Mouse (Mus musculus) stomach, embryonic 14.5 days (tissue): ENCODE results near the gene Ccdc28a. TPM values are rescaled to one million over a fixed set of nuclear protein-coding genes. Genes with fewer than 3 reads are reported as not detected.

Source experiments
- ATAC-seq: fragments of 200-750 bp; cut with Nextera tagmentation; 2 replicates; pipeline ENCODE4 v1.8.0; 2017; ENCODE audit warnings: low read depth, moderate TSS enrichment; ENCODE audit not compliant: insufficient number of reproducible peaks, insufficient read depth, low FRiP score
- H3K27ac ChIP-seq: fragments of 300-500 bp; sonication (generic); 2 replicates; pipeline ENCODE4 v1.5.1; 2014; ENCODE audit warnings: mild to moderate bottlenecking, low read length, moderate library complexity, mixed read lengths
- H3K27me3 ChIP-seq: fragments of 300-500 bp; sonication (generic); 2 replicates; pipeline ENCODE4 v1.6.1; 2014; ENCODE audit warnings: low read length, control low read depth, mixed read lengths; ENCODE audit not compliant: control insufficient read depth, insufficient read depth
- H3K36me3 ChIP-seq: fragments of 300-500 bp; sonication (generic); 2 replicates; pipeline ENCODE4 v1.6.1; 2014; ENCODE audit warnings: mild to moderate bottlenecking, control low read depth, low read length, moderate library complexity, mixed read lengths; ENCODE audit not compliant: control insufficient read depth, insufficient read depth
- H3K4me1 ChIP-seq: fragments of 300-500 bp; sonication (generic); 2 replicates; pipeline ENCODE4 v1.6.1; 2014; ENCODE audit warnings: low read length, control low read depth, mixed read lengths; ENCODE audit not compliant: control insufficient read depth, insufficient read depth
- H3K4me2 ChIP-seq: fragments of 300-500 bp; sonication (generic); replicated peaks from 2 replicates; pipeline ENCODE4 v1.6.1; 2014; ENCODE audit warnings: low read depth, low read length, control low read depth
- H3K4me3 ChIP-seq: fragments of 300-500 bp; sonication (generic); 2 replicates; pipeline ENCODE4 v1.5.1; 2014; ENCODE audit warnings: low read depth, low read length, control low read depth
- H3K9ac ChIP-seq: fragments of 300-500 bp; sonication (generic); replicated peaks from 2 replicates; pipeline ENCODE4 v1.6.1; 2014; ENCODE audit warnings: low read depth, mild to moderate bottlenecking, control low read depth, low read length, moderate library complexity, mixed read lengths
- H3K9me3 ChIP-seq: fragments of 300-500 bp; sonication (generic); 2 replicates; pipeline ENCODE4 v1.6.1; 2016; ENCODE audit warnings: low read depth, low read length, control low read depth; ENCODE audit not compliant: control insufficient read depth
- WGBS: fragments of 180-500 bp; shearing (Covaris S2); extraction: QIAGEN DNeasy Blood & Tissue Kit; methylation state at CpG from one replicate; pipeline ENCODE4 v1.1.7; 2014; 5-methylcytosine and 5-hydroxymethylcytosine counted together
- polyA plus RNA-seq: library from polyadenylated mRNA; unstranded; fragments of >200 nt; fragmentation: Nextera tagmentation; extraction: Ambion mirVana; gene quantifications from 2 replicates; pipeline ENCODE4 v1.2.1, GENCODE M21; 2014

Gene Ccdc28a
- polyA plus RNA-seq, 1 experiment from 2014 or later: 14.5 TPM

- WGBS: 75% methylated on average over 4 of the region's 4 CpGs
- no peaks in the 10 kb centered on the region for H3K4me1 ChIP-seq
- H3K27ac ChIP-seq: no peak overlapping the region
- no peak for ATAC-seq
- H3K9ac ChIP-seq: no peak overlapping the region
- H3K9me3 ChIP-seq: no peaks in the 10 kb centered on the region
- H3K4me3 ChIP-seq: no peak overlapping the region
- no peaks in the 10 kb centered on the region for H3K27me3 ChIP-seq
- H3K36me3 ChIP-seq: no peaks in the 10 kb centered on the region
- H3K4me2 ChIP-seq: no peak overlapping the region
Measured at GRCm38 (mm10) chr10:18189498-18189897, 45.3 kb downstream of the Ccdc28a start.

- Histone ChIP-seq H3K9ac (no peak overlapping the region), H3K4me3 (no peak overlapping the region), H3K27ac (no peak overlapping the region), H3K4me2 (no peak overlapping the region), H3K27me3 (no peaks in the 10 kb centered on the region), H3K9me3 (no peaks in the 10 kb centered on the region), H3K4me1 (no peaks in the 10 kb centered on the region), H3K36me3 (no peaks in the 10 kb centered on the region)
- no peak for ATAC-seq
- 68% methylated on average over 6 of the region's 6 CpGs for WGBS
Measured at GRCm38 (mm10) chr10:18188564-18188963, 46.2 kb downstream of the Ccdc28a start.

- Histone ChIP-seq H3K27me3 (no peaks in the 10 kb centered on the region), H3K4me2 (no peak overlapping the region), H3K9ac (no peak overlapping the region), H3K27ac (no peak overlapping the region), H3K4me1 (no peaks in the 10 kb centered on the region), H3K9me3 (no peaks in the 10 kb centered on the region), H3K4me3 (no peak overlapping the region), H3K36me3 (no peaks in the 10 kb centered on the region)
- WGBS: 76% methylated on average over 5 of the region's 5 CpGs
- no peak for ATAC-seq
Measured at GRCm38 (mm10) chr10:18182246-18182645, 52.6 kb downstream of the Ccdc28a start.

- no peak overlapping the region for H3K27ac ChIP-seq
- H3K4me1 ChIP-seq: no peaks in the 10 kb centered on the region
- H3K9ac ChIP-seq: no peak overlapping the region
- no peaks in the 10 kb centered on the region for H3K36me3 ChIP-seq
- no peaks in the 10 kb centered on the region for H3K27me3 ChIP-seq
- H3K4me3 ChIP-seq: no peak overlapping the region
- 53% methylated on average over 2 of the region's 2 CpGs for WGBS
- H3K9me3 ChIP-seq: no peaks in the 10 kb centered on the region
- H3K4me2 ChIP-seq: no peak overlapping the region
- no peak for ATAC-seq
Measured at GRCm38 (mm10) chr10:18177304-18177703, 57.5 kb downstream of the Ccdc28a start.

GRCm38 (mm10) chr10:18176722-18177121, 58.1 kb downstream of the Ccdc28a start:
- H3K27ac ChIP-seq: no peak overlapping the region
- no peaks in the 10 kb centered on the region for H3K9me3 ChIP-seq
- H3K4me2 ChIP-seq: no peak overlapping the region
- H3K36me3 ChIP-seq: no peaks in the 10 kb centered on the region
- no peaks in the 10 kb centered on the region for H3K27me3 ChIP-seq
- 88% methylated on average over 7 of the region's 7 CpGs for WGBS
- no peak overlapping the region for H3K4me3 ChIP-seq
- no peak for ATAC-seq
- no peak overlapping the region for H3K9ac ChIP-seq
- H3K4me1 ChIP-seq: no peaks in the 10 kb centered on the region

- WGBS: 85% methylated on average over 6 of the region's 6 CpGs
- Histone ChIP-seq H3K27me3 (no peaks in the 10 kb centered on the region), H3K4me2 (no peak overlapping the region), H3K4me1 (no peaks in the 10 kb centered on the region), H3K9me3 (no peaks in the 10 kb centered on the region), H3K36me3 (no peaks in the 10 kb centered on the region), H3K4me3 (no peak overlapping the region), H3K9ac (no peak overlapping the region), H3K27ac (no peak overlapping the region)
- ATAC-seq: no peak
Measured at GRCm38 (mm10) chr10:18175087-18175486, 59.7 kb downstream of the Ccdc28a start.

Other genes with a start within 250 kb of the Ccdc28a start
- gene Abracl, start 211.7 kb downstream of the Ccdc28a start, polyA plus RNA-seq: 178 and 186 TPM in 2 replicates
- gene Reps1, start 179.1 kb downstream of the Ccdc28a start, polyA plus RNA-seq: 20.7 and 26.7 TPM in 2 replicates
- gene Ect2l, start 24.1 kb downstream of the Ccdc28a start, polyA plus RNA-seq: 0.26 TPM in 1 of 2 replicates, not detected in the other
- 10.6 and 10.9 TPM in 2 replicates for gene Nhsl1, start 84.0 kb upstream of the Ccdc28a start, polyA plus RNA-seq